Mouse (Mus musculus) liver, embryonic 13.5 days (tissue): ENCODE measurements around the gene Hsd17b1. TPM values are rescaled to one million over a fixed set of nuclear protein-coding genes. Genes with fewer than 3 reads are reported as not detected.

Experiments used
- ATAC-seq: fragments of 200-750 bp; cut with Nextera tagmentation; 2 replicates; pipeline ENCODE4 v1.8.0; 2017; ENCODE audit warnings: low read depth, mild to moderate bottlenecking, moderate number of reproducible peaks, moderate library complexity
- DNase-seq: peaks from one replicate; pipeline ENCODE4 v3.0.0; 2022
- H3K27ac ChIP-seq: fragments of 300-500 bp; sonication (generic); 2 replicates; pipeline ENCODE4 v1.5.1; 2015; ENCODE audit warnings: moderate library complexity, mild to moderate bottlenecking, inconsistent platforms
- H3K27me3 ChIP-seq: fragments of 300-500 bp; sonication (generic); 2 replicates; pipeline ENCODE4 v1.6.1; 2015; ENCODE audit warnings: mild to moderate bottlenecking, inconsistent platforms
- H3K36me3 ChIP-seq: fragments of 300-500 bp; sonication (generic); 2 replicates; pipeline ENCODE4 v1.6.1; 2015; ENCODE audit warnings: mild to moderate bottlenecking, inconsistent platforms
- H3K4me1 ChIP-seq: fragments of 300-500 bp; sonication (generic); replicated peaks from 2 replicates; pipeline ENCODE4 v1.6.1; 2015; ENCODE audit warnings: inconsistent platforms
- H3K4me2 ChIP-seq: fragments of 300-500 bp; sonication (generic); 2 replicates; pipeline ENCODE4 v1.6.1; 2015; ENCODE audit warnings: inconsistent platforms, mild to moderate bottlenecking, moderate library complexity
- H3K4me3 ChIP-seq: fragments of 300-500 bp; sonication (generic); replicated peaks from 2 replicates; pipeline ENCODE4 v1.5.1; 2015; ENCODE audit warnings: mild to moderate bottlenecking, inconsistent platforms
- H3K9ac ChIP-seq: fragments of 300-500 bp; sonication (generic); 2 replicates; pipeline ENCODE4 v1.6.1; 2015; ENCODE audit warnings: mild to moderate bottlenecking, inconsistent platforms
- H3K9me3 ChIP-seq: fragments of 300-500 bp; sonication (generic); replicated peaks from 2 replicates; pipeline ENCODE4 v1.6.1; 2016; ENCODE audit warnings: inconsistent platforms
- WGBS: fragments of 180-500 bp; shearing (Covaris S2); methylation state at CpG from one replicate; pipeline ENCODE4 v1.1.7; 2015; ENCODE audit not compliant: insufficient replicate concordance; 5-methylcytosine and 5-hydroxymethylcytosine counted together
- polyA plus RNA-seq: library from polyadenylated mRNA; unstranded; fragments of >200 nt; fragmentation: Nextera tagmentation; extraction: Ambion mirVana; gene quantifications from 2 replicates; pipeline ENCODE4 v1.2.1, GENCODE M21; 2015

Gene Hsd17b1
- polyA plus RNA-seq, 1 experiment from 2014 or later = 0.14 TPM

- Histone ChIP-seq H3K27me3 (no peaks in the 10 kb centered on the region), H3K27ac (no peak overlapping the region), H3K4me2 (no peak overlapping the region), H3K36me3 (peaks cover 100% of the 10 kb centered on the region), H3K4me3 (no peak overlapping the region), H3K9ac (no peak overlapping the region), H3K4me1 (peaks cover 2% of the 10 kb centered on the region), H3K9me3 (no peaks in the 10 kb centered on the region)
- WGBS = 63% methylated on average over 3 of the region's 3 CpGs
- DNase-seq (no peak), ATAC-seq (no peak)
These were observed 30.7 kb upstream of the Hsd17b1 start for GRCm38 (mm10) chr11:101047502-101047901.

DNA sequence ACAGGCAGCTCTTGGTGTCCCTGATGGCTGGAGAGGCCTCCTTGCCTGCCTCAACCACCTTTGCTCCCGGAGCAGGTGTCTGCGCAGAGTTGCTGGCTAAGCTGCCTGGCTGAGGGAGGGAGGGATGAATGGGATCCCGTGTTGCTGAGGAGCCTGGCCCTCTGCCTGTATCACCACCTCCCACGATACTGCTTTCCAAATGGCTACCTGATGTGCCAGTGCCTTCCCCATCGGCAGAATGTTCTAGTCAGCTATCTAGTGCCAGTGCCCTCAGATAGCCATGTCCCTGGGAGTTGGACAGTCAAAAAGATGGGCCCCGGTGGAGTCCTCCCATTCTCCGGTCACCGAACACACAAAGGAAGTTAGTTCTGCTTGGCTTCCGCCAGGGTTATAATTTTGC, 27.9 kb upstream of the Hsd17b1 start:
- Histone ChIP-seq H3K27ac (no peak overlapping the region), H3K9me3 (peaks cover 7% of the 10 kb centered on the region; the same call in 1 of the 2 replicates), H3K4me1 (peaks cover 13% of the 10 kb centered on the region), H3K4me3 (no peak overlapping the region), H3K9ac (no peak overlapping the region), H3K27me3 (no peaks in the 10 kb centered on the region), H3K4me2 (no peak overlapping the region), H3K36me3 (peaks cover 99% of the 10 kb centered on the region)
- ATAC-seq (no peak), DNase-seq (no peak)
- 90% methylated on average over 9 of the region's 9 CpGs for WGBS

GRCm38 (mm10) chr11:101051051-101051493, 27.1 kb upstream of the Hsd17b1 start:
- Histone ChIP-seq H3K9me3 (peaks cover 7% of the 10 kb centered on the region; the same call in 1 of the 2 replicates), H3K27me3 (no peaks in the 10 kb centered on the region), H3K4me1 (peaks cover 17% of the 10 kb centered on the region), H3K9ac (no peak overlapping the region), H3K4me2 (no peak overlapping the region), H3K36me3 (peaks cover 99% of the 10 kb centered on the region), H3K27ac (no peak overlapping the region), H3K4me3 (no peak overlapping the region)
- WGBS = 89% methylated on average over 6 of the region's 6 CpGs
- DNase-seq (no peak), ATAC-seq (no peak)

GRCm38 (mm10) chr11:101051617-101052016, 26.6 kb upstream of the Hsd17b1 start:
- Histone ChIP-seq H3K36me3 (peaks cover 99% of the 10 kb centered on the region), H3K4me2 (no peak overlapping the region), H3K9ac (no peak overlapping the region), H3K9me3 (peaks cover 7% of the 10 kb centered on the region; the same call in 1 of the 2 replicates), H3K4me3 (no peak overlapping the region), H3K27ac (no peak overlapping the region), H3K4me1 (peaks cover 21% of the 10 kb centered on the region), H3K27me3 (no peaks in the 10 kb centered on the region)
- no peak for ATAC-seq
- no peak for DNase-seq
- WGBS = 83% methylated on average over 8 of the region's 8 CpGs

GRCm38 (mm10) chr11:101052751-101053473, 25.3 kb upstream of the Hsd17b1 start:
- H3K9ac ChIP-seq = no peak overlapping the region
- no peak overlapping the region for H3K4me3 ChIP-seq
- H3K27me3 ChIP-seq = no peaks in the 10 kb centered on the region
- H3K4me2 ChIP-seq = no peak overlapping the region
- peaks cover 31% of the 10 kb centered on the region for H3K4me1 ChIP-seq
- peaks cover 7% of the 10 kb centered on the region; the same call in 1 of the 2 replicates for H3K9me3 ChIP-seq
- ATAC-seq (no peak), DNase-seq (no peak)
- no peak overlapping the region for H3K27ac ChIP-seq
- peaks cover 99% of the 10 kb centered on the region for H3K36me3 ChIP-seq
- WGBS = 76% methylated on average over 10 of the region's 10 CpGs

GRCm38 (mm10) chr11:101053974-101054373, 24.2 kb upstream of the Hsd17b1 start:
- Histone ChIP-seq H3K4me3 (no peak overlapping the region), H3K27ac (no peak overlapping the region), H3K9me3 (peaks cover 7% of the 10 kb centered on the region; the same call in 1 of the 2 replicates), H3K36me3 (peaks cover 99% of the 10 kb centered on the region), H3K27me3 (no peaks in the 10 kb centered on the region), H3K4me2 (no peak overlapping the region), H3K4me1 (peaks cover 41% of the 10 kb centered on the region), H3K9ac (no peak overlapping the region)
- WGBS = 97% methylated on average over 1 of the region's 1 CpGs
- DNase-seq (no peak), ATAC-seq (no peak)

GRCm38 (mm10) chr11:101055418-101055817, 22.8 kb upstream of the Hsd17b1 start:
- 64% methylated on average over 14 of the region's 14 CpGs for WGBS
- Histone ChIP-seq H3K9ac (no peak overlapping the region), H3K4me2 (no peak overlapping the region), H3K4me3 (no peak overlapping the region), H3K27me3 (no peaks in the 10 kb centered on the region), H3K27ac (peak overlapping the region; percentile 4; the same call in 1 of the 2 replicates), H3K36me3 (peaks cover 99% of the 10 kb centered on the region), H3K4me1 (peaks cover 52% of the 10 kb centered on the region), H3K9me3 (peaks cover 7% of the 10 kb centered on the region; the same call in 1 of the 2 replicates)
- DNase-seq (no peak), ATAC-seq (no peak)

DNA sequence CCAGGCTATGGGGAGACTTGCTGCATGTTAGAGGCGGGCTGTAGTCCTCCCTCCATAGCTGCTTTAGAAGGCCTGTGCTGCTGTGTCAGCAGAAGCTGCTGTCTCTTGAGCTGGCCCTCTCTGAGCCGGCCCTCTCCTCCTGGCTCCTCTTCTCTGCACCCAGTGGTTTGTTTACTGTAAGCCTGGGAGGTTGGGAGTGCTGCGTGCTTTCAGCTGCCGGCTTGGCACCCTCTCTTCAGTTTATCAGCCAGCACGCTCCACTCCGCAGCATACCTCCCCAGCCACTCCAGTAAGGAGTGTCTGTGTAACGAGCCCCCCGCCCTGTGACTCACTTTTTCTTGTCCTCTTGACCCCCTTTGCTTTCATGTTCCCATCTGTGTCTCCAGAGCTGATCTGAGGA, 21.3 kb upstream of the Hsd17b1 start:
- peaks cover 7% of the 10 kb centered on the region; the same call in 1 of the 2 replicates for H3K9me3 ChIP-seq
- H3K4me3 ChIP-seq = no peak overlapping the region
- H3K27me3 ChIP-seq = no peaks in the 10 kb centered on the region
- ATAC-seq = peak; percentile 9; the same call in 1 of the 2 replicates
- H3K27ac ChIP-seq = peak overlapping the region; percentile 67
- H3K9ac ChIP-seq = no peak overlapping the region; the same call in 1 of the 2 replicates
- 60% methylated on average over 8 of the region's 8 CpGs for WGBS
- H3K4me1 ChIP-seq = peaks cover 64% of the 10 kb centered on the region
- no peak overlapping the region for H3K4me2 ChIP-seq
- DNase-seq = no peak
- peaks cover 98% of the 10 kb centered on the region for H3K36me3 ChIP-seq

DNA sequence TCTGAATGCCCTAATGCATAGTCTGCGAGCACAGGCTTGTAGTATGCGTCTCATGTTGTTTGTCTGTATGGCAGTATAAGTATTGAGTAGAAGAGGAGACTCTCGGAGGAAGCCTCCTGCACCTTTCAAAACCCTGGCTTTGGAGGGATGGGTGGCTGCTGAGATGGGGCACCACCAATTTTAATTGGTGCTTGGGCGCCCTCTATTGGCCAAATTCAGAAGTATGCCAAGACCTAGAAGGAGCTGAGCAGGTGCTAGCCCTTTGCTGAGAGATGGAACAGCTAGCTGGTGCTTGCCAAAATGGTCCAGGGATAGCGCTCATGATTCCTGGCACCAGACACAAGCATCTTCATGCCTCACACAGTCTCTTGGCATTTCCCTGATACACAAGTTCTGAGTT, 20.4 kb upstream of the Hsd17b1 start:
- Histone ChIP-seq H3K4me2 (no peak overlapping the region), H3K27me3 (no peaks in the 10 kb centered on the region), H3K9ac (no peak overlapping the region), H3K9me3 (peaks cover 7% of the 10 kb centered on the region; the same call in 1 of the 2 replicates), H3K36me3 (peaks cover 98% of the 10 kb centered on the region), H3K4me1 (peaks cover 71% of the 10 kb centered on the region), H3K4me3 (no peak overlapping the region), H3K27ac (no peak overlapping the region)
- ATAC-seq (peak; percentile 48), DNase-seq (peak; percentile 58)
- WGBS = 24% methylated on average over 5 of the region's 5 CpGs

- Histone ChIP-seq H3K36me3 (peaks cover 94% of the 10 kb centered on the region), H3K9me3 (peaks cover 3% of the 10 kb centered on the region; the same call in 1 of the 2 replicates), H3K27me3 (no peaks in the 10 kb centered on the region), H3K4me2 (no peak overlapping the region), H3K9ac (peak overlapping the region; percentile 13; the same call in 1 of the 2 replicates), H3K4me1 (peaks cover 79% of the 10 kb centered on the region), H3K4me3 (no peak overlapping the region), H3K27ac (peak overlapping the region; percentile 50)
- 70% methylated on average over 5 of the region's 5 CpGs for WGBS
- no peak for ATAC-seq
- DNase-seq = no peak
These were observed 19.5 kb upstream of the Hsd17b1 start for GRCm38 (mm10) chr11:101058726-101059125.

- no peaks in the 10 kb centered on the region for H3K9me3 ChIP-seq
- WGBS = 91% methylated on average over 10 of the region's 10 CpGs
- H3K4me1 ChIP-seq = peaks cover 87% of the 10 kb centered on the region
- ATAC-seq = no peak
- H3K27me3 ChIP-seq = no peaks in the 10 kb centered on the region
- H3K4me2 ChIP-seq = no peak overlapping the region
- 0 out of 2 replicates have a peak overlapping the region, but pooled peaks have one; percentile 15 for H3K9ac ChIP-seq
- peaks cover 86% of the 10 kb centered on the region for H3K36me3 ChIP-seq
- H3K27ac ChIP-seq = peak overlapping the region; percentile 69
- no peak overlapping the region for H3K4me3 ChIP-seq
- DNase-seq = no peak
These were observed 18.7 kb upstream of the Hsd17b1 start for GRCm38 (mm10) chr11:101059473-101059872.
